Mouse (Mus musculus) hindbrain, embryonic 14.5 days (tissue): ENCODE data around the gene Dop1a. TPM values are rescaled to one million over a fixed set of nuclear protein-coding genes. Genes with fewer than 3 reads are reported as not detected.
A peak's percentile ranks its signal among the peaks of the same experiment; 100 is the strongest.

Experiments
- ATAC-seq: fragments of 200-750 bp; cut with Nextera tagmentation; 2 replicates; pipeline ENCODE4 v1.8.0; 2017; ENCODE audit warnings: moderate number of reproducible peaks, mild to moderate bottlenecking, moderate TSS enrichment, moderate library complexity; ENCODE audit not compliant: low FRiP score
- DNase-seq: peaks from one replicate; pipeline ENCODE4 v3.0.0-alpha.2; 2015; ENCODE audit warnings: low spot score
- H3K27ac ChIP-seq: fragments of 300-500 bp; sonication (generic); 2 replicates; pipeline ENCODE4 v1.5.1; 2014; ENCODE audit warnings: mild to moderate bottlenecking, moderate library complexity
- H3K27me3 ChIP-seq: fragments of 300-500 bp; sonication (generic); 2 replicates; pipeline ENCODE4 v1.6.1; 2014; ENCODE audit warnings: mild to moderate bottlenecking, low read length, mixed read lengths; ENCODE audit not compliant: control insufficient read depth, insufficient read depth
- H3K36me3 ChIP-seq: fragments of 300-500 bp; sonication (generic); replicated peaks from 2 replicates; pipeline ENCODE4 v1.6.1; 2014; ENCODE audit not compliant: control insufficient read depth, insufficient read depth
- H3K4me1 ChIP-seq: fragments of 300-500 bp; sonication (generic); replicated peaks from 2 replicates; pipeline ENCODE4 v1.6.1; 2014; ENCODE audit warnings: antibody characterized with exemption, low read length, mixed read lengths; ENCODE audit not compliant: control insufficient read depth, insufficient read depth
- H3K4me2 ChIP-seq: fragments of 300-500 bp; sonication (generic); replicated peaks from 2 replicates; pipeline ENCODE4 v1.6.1; 2014; ENCODE audit warnings: mild to moderate bottlenecking, moderate library complexity
- H3K4me3 ChIP-seq: fragments of 300-500 bp; sonication (generic); replicated peaks from 2 replicates; pipeline ENCODE4 v1.5.1; 2014; ENCODE audit warnings: mild to moderate bottlenecking, low read length
- H3K9ac ChIP-seq: fragments of 300-500 bp; sonication (generic); 2 replicates; pipeline ENCODE4 v1.6.1; 2014
- H3K9me3 ChIP-seq: fragments of 300-500 bp; sonication (generic); 2 replicates; pipeline ENCODE4 v1.6.1; 2016; ENCODE audit warnings: low read length; ENCODE audit not compliant: control insufficient read depth
- WGBS: fragments of 180-500 bp; shearing (Covaris S2); extraction: QIAGEN DNeasy Blood & Tissue Kit; methylation state at CpG from one replicate; pipeline ENCODE4 v1.1.7; 2014; 5-methylcytosine and 5-hydroxymethylcytosine counted together
- polyA plus RNA-seq: library from polyadenylated mRNA; unstranded; fragments of >200 nt; fragmentation: Nextera tagmentation; extraction: Ambion mirVana; gene quantifications from 2 replicates; pipeline ENCODE4 v1.2.1, GENCODE M21; 2014

The Dop1a gene
- polyA plus RNA-seq, 1 experiment from 2014 or later = 45.9 TPM

- Histone ChIP-seq H3K9me3 (0 out of 2 replicates have a peak, but pooled peaks cover 7% of the 10 kb centered on the region), H3K36me3 (no peaks in the 10 kb centered on the region), H3K9ac (no peak overlapping the region), H3K4me1 (peaks cover 7% of the 10 kb centered on the region; the same call in 1 of the 2 replicates), H3K4me3 (no peak overlapping the region), H3K4me2 (no peak overlapping the region), H3K27ac (no peak overlapping the region), H3K27me3 (no peaks in the 10 kb centered on the region)
- WGBS = 92% methylated on average over 8 of the region's 8 CpGs
- DNase-seq = no peak
- ATAC-seq = no peak
These were observed 19.5 kb upstream of the Dop1a start for GRCm38 (mm10) chr9:86447431-86447830.

GRCm38 (mm10) chr9:86449581-86449980 lies 17.4 kb upstream of the Dop1a start:
- ATAC-seq (peak; percentile 77), DNase-seq (peak; percentile 92)
- H3K27me3 ChIP-seq = no peaks in the 10 kb centered on the region
- H3K36me3 ChIP-seq = no peaks in the 10 kb centered on the region
- peak overlapping the region; percentile 14 for H3K4me2 ChIP-seq
- H3K9me3 ChIP-seq = 0 out of 2 replicates have a peak, but pooled peaks cover 7% of the 10 kb centered on the region
- no peak overlapping the region for H3K4me3 ChIP-seq
- H3K27ac ChIP-seq = no peak overlapping the region
- H3K4me1 ChIP-seq = peaks cover 3% of the 10 kb centered on the region; the same call in 1 of the 2 replicates
- H3K9ac ChIP-seq = no peak overlapping the region
- 11% methylated on average over 11 of the region's 11 CpGs for WGBS

GRCm38 (mm10) chr9:86451094-86451493 lies 15.9 kb upstream of the Dop1a start:
- WGBS = 36% methylated on average over 6 of the region's 6 CpGs
- H3K27me3 ChIP-seq = no peaks in the 10 kb centered on the region
- no peaks in the 10 kb centered on the region for H3K36me3 ChIP-seq
- H3K4me2 ChIP-seq = peak overlapping the region; percentile 50; the same call in 1 of the 2 replicates
- no peak for ATAC-seq
- no peak overlapping the region for H3K27ac ChIP-seq
- no peak for DNase-seq
- H3K4me3 ChIP-seq = no peak overlapping the region
- no peaks in the 10 kb centered on the region for H3K9me3 ChIP-seq
- H3K9ac ChIP-seq = no peak overlapping the region
- H3K4me1 ChIP-seq = peaks cover 3% of the 10 kb centered on the region; the same call in 1 of the 2 replicates

- Histone ChIP-seq H3K4me1 (peaks cover 3% of the 10 kb centered on the region; the same call in 1 of the 2 replicates), H3K4me3 (no peak overlapping the region; the same call in 1 of the 2 replicates), H3K9me3 (no peaks in the 10 kb centered on the region), H3K36me3 (no peaks in the 10 kb centered on the region), H3K27me3 (no peaks in the 10 kb centered on the region), H3K4me2 (peak overlapping the region; percentile 50), H3K27ac (no peak overlapping the region), H3K9ac (no peak overlapping the region)
- peak; percentile 80 for DNase-seq
- ATAC-seq = peak; percentile 80
- WGBS = under 1% methylated on average over 13 of the region's 13 CpGs
These were observed 15.3 kb upstream of the Dop1a start for GRCm38 (mm10) chr9:86451617-86452016.

GRCm38 (mm10) chr9:86453626-86454025 lies 13.3 kb upstream of the Dop1a start:
- Histone ChIP-seq H3K4me2 (no peak overlapping the region), H3K9ac (no peak overlapping the region), H3K27me3 (no peaks in the 10 kb centered on the region), H3K36me3 (no peaks in the 10 kb centered on the region), H3K4me1 (0 out of 2 replicates have a peak, but pooled peaks cover 3% of the 10 kb centered on the region), H3K27ac (no peak overlapping the region), H3K4me3 (no peak overlapping the region), H3K9me3 (no peaks in the 10 kb centered on the region)
- 85% methylated on average over 3 of the region's 3 CpGs for WGBS
- no peak for ATAC-seq
- DNase-seq = no peak

GRCm38 (mm10) chr9:86464151-86465105 lies 2.5 kb upstream of the Dop1a start, which contains the start of gene Ube2cbp:
Gene Ube2cbp (minus strand): TSS chr9:86464950.
- 2% methylated on average over 70 of the region's 70 CpGs for WGBS
- peak within 1 kb of the TSS; percentile 59 for H3K4me2 ChIP-seq
- peak within 1 kb of the TSS; percentile 78 for H3K9ac ChIP-seq

GRCm38 (mm10) chr9:86475956-86476355 lies 9.0 kb downstream of the Dop1a start:
- ATAC-seq = no peak
- no peak for DNase-seq
- Histone ChIP-seq H3K36me3 (no peaks in the 10 kb centered on the region), H3K4me3 (no peak overlapping the region), H3K4me2 (no peak overlapping the region), H3K27me3 (no peaks in the 10 kb centered on the region), H3K4me1 (no peaks in the 10 kb centered on the region), H3K9ac (no peak overlapping the region), H3K9me3 (no peaks in the 10 kb centered on the region), H3K27ac (no peak overlapping the region)
- WGBS = 94% methylated on average over 4 of the region's 4 CpGs

More at GRCm38 (mm10) chr9:86464151-86465105, 2.5 kb upstream of the Dop1a start, which contains the start of gene Ube2cbp:
- H3K4me3 ChIP-seq = peak within 1 kb of the TSS; percentile 68
- H3K9me3 ChIP-seq = no peaks in the 10 kb centered on the region
- peaks cover 21% of the 10 kb centered on the region for H3K4me1 ChIP-seq
- peak within 1 kb of the TSS; percentile 88 for H3K27ac ChIP-seq
- no peaks in the 10 kb centered on the region for H3K36me3 ChIP-seq
- H3K27me3 ChIP-seq = peaks cover 7% of the 10 kb centered on the region
- DNase-seq (peak; percentile 95), ATAC-seq (peak; percentile 84)

GRCm38 (mm10) chr9:86476763-86477162 lies 9.8 kb downstream of the Dop1a start:
- Histone ChIP-seq H3K4me3 (no peak overlapping the region), H3K27me3 (no peaks in the 10 kb centered on the region), H3K36me3 (no peaks in the 10 kb centered on the region), H3K4me2 (no peak overlapping the region), H3K9ac (no peak overlapping the region), H3K27ac (no peak overlapping the region), H3K9me3 (no peaks in the 10 kb centered on the region), H3K4me1 (no peaks in the 10 kb centered on the region)
- ATAC-seq (no peak), DNase-seq (no peak)
- 87% methylated on average over 5 of the region's 5 CpGs for WGBS

GRCm38 (mm10) chr9:86478414-86479093 lies 11.6 kb downstream of the Dop1a start:
- Histone ChIP-seq H3K4me2 (no peak overlapping the region), H3K36me3 (no peaks in the 10 kb centered on the region), H3K27me3 (no peaks in the 10 kb centered on the region), H3K4me3 (no peak overlapping the region), H3K27ac (no peak overlapping the region), H3K4me1 (no peaks in the 10 kb centered on the region), H3K9ac (no peak overlapping the region), H3K9me3 (no peaks in the 10 kb centered on the region)
- no peak for ATAC-seq
- DNase-seq = no peak
- WGBS = 88% methylated on average over 5 of the region's 5 CpGs
